Mouse (Mus musculus): ENCODE results near the gene Patj.

The Patj gene

DNA sequence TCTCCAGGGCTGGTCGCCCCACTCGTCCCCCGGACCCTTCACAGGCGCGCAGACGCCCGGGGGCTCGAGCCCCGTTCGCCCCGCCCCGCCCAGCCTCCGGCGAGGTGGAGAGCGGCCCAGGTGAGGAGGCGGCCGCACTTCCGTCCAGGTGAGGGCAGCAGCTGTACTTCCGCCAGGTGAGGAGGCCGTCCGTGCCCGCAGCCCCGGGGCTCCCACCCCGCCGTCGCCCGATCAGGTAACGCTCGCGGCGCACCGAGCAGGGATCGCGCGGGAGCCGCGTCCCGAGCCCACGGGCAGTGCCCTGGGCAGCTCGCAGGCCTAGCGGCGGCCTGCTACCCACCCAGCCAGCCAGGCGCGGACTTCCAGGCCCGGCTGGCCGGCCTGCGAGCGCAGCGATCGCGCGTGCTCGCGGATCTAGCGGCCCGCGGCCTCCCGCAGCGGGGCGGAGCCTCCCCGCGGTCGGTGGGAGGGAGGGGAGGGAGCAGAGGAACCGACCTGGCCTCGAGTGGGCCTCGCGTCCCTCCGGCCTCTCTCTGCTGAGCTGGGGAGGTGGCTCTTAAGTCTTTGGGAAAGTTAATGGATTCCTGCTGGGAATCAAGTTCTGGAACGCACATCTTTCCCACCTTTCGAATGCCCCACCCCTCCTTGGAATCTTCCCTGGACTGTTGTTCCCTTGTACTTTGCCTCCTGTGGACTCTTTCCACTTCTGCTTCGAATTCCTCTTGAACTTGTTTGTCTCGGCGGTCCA, at the start of gene Patj:
Patj (plus strand) TSS at position 96 of the 748 bp plus-strand sequence.
- Histone ChIP-seq H3K9me3 (ENCODE audit: low read length) (no peaks in the 10 kb centered on the region), H3K27me3 (ENCODE audit: insufficient read depth, low read length) (0 out of 2 replicates have a peak, but pooled peaks cover 2% of the 10 kb centered on the region), H3K4me3 (replicated peaks; ENCODE audit: low read length) (peak within 1 kb of the TSS; percentile 85), H3K4me1 (replicated peaks; ENCODE audit: low read depth, low read length) (peaks cover 21% of the 10 kb centered on the region), H3K36me3 (ENCODE audit: insufficient read depth, low read length) (no peaks in the 10 kb centered on the region)
- no peak for TF ChIP-seq CTCF (conservative IDR thresholded peaks at IDR 0.05; ENCODE audit: low read length)
- TF ChIP-seq POU5F1 (IDR thresholded peaks at IDR 0.05; ENCODE audit: borderline replicate concordance, low read length) = no peak
- no peak for TF ChIP-seq NANOG (IDR thresholded peaks at IDR 0.05; ENCODE audit: borderline replicate concordance, low read length)

GRCm38 (mm10) chr4:98348580-98348979, 47.0 kb upstream of the Patj start:
- Histone ChIP-seq H3K9me3 (ENCODE audit: low read length) (peaks cover 3% of the 10 kb centered on the region), H3K36me3 (ENCODE audit: insufficient read depth, low read length) (no peaks in the 10 kb centered on the region), H3K27me3 (ENCODE audit: insufficient read depth, low read length) (no peaks in the 10 kb centered on the region), H3K4me1 (replicated peaks; ENCODE audit: low read depth, low read length) (no peaks in the 10 kb centered on the region), H3K4me3 (replicated peaks; ENCODE audit: low read length) (no peak overlapping the region)
- TF ChIP-seq POU5F1 (IDR thresholded peaks at IDR 0.05; ENCODE audit: borderline replicate concordance, low read length) = no peak
- no peak for TF ChIP-seq NANOG (IDR thresholded peaks at IDR 0.05; ENCODE audit: borderline replicate concordance, low read length)
- no peak for TF ChIP-seq CTCF (conservative IDR thresholded peaks at IDR 0.05; ENCODE audit: low read length)

DNA sequence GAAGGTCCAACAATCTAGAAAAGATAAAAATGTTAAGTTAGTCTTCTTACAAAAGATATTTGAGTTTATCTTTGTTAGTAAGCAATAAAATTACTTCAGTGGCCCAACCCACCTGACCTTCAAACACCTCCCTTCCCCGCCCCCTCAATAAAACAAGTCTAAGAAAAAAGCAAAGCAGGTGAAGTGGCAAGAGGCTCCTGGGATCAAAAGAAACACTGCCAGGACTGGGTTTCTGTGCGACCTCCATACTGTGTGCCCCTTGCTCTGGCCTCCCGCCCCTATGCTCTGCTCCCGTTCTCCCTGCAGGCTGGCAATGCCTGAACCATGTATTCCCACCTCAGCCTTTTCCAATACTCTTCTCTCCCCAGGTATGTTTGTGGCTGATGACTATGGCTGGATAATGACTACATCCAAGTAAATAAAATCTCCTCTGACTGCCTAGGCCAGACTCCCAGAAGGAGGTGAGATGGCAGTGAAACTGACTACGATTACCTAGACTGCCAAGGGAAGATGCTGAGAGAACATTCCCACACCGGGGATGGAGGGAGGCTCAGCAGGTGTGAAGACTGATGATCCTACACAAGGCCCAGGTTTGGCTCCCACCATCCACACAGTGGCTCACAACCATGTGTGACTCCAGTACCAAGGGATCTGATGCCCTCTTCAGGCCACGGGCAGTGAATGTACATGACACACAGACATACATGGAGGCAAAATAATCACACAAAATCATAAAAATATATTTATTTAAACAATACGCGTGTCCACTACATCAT, 37.4 kb upstream of the Patj start:
- Histone ChIP-seq H3K36me3 (ENCODE audit: insufficient read depth, low read length) (peaks cover 17% of the 10 kb centered on the region), H3K27me3 (ENCODE audit: insufficient read depth, low read length) (no peaks in the 10 kb centered on the region), H3K4me3 (replicated peaks; ENCODE audit: low read length) (no peak overlapping the region), H3K9me3 (ENCODE audit: low read length) (no peaks in the 10 kb centered on the region), H3K4me1 (replicated peaks; ENCODE audit: low read depth, low read length) (no peaks in the 10 kb centered on the region)
- TF ChIP-seq NANOG (IDR thresholded peaks at IDR 0.05; ENCODE audit: borderline replicate concordance, low read length) (no peak), POU5F1 (IDR thresholded peaks at IDR 0.05; ENCODE audit: borderline replicate concordance, low read length) (no peak), CTCF (conservative IDR thresholded peaks at IDR 0.05; ENCODE audit: low read length) (no peak)

GRCm38 (mm10) chr4:98375401-98375800, 20.2 kb upstream of the Patj start:
- H3K36me3 ChIP-seq (ENCODE audit: insufficient read depth, low read length) = no peaks in the 10 kb centered on the region
- TF ChIP-seq NANOG (IDR thresholded peaks at IDR 0.05; ENCODE audit: borderline replicate concordance, low read length) (no peak), POU5F1 (IDR thresholded peaks at IDR 0.05; ENCODE audit: borderline replicate concordance, low read length) (no peak), CTCF (conservative IDR thresholded peaks at IDR 0.05; ENCODE audit: low read length) (0 out of 2 replicates have a peak, but pooled peaks have one; percentile 8)
- no peak overlapping the region for H3K4me3 ChIP-seq (replicated peaks; ENCODE audit: low read length)
- 0 out of 2 replicates have a peak, but pooled peaks cover 4% of the 10 kb centered on the region for H3K4me1 ChIP-seq (replicated peaks; ENCODE audit: low read depth, low read length)
- H3K27me3 ChIP-seq (ENCODE audit: insufficient read depth, low read length) = no peaks in the 10 kb centered on the region
- H3K9me3 ChIP-seq (ENCODE audit: low read length) = no peaks in the 10 kb centered on the region

DNA sequence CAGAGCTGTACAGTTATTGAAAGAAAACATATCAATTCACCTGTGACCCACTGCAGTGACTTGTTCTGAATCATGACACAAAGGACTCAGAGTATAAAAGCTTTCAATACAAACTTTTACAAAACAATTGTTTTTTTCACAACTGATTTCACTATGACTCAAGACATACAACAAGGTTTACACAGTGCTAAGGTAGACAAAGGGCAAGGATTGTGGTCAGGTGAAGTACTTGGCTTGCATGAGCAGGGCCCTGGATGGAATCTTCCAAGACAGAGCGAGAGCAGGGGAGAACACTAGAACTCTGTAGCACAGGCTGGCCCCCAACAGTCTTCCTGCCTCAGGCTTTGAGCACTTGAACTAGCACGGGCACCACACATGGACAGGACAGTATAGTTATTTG, 18.6 kb upstream of the Patj start:
- H3K4me1 ChIP-seq (replicated peaks; ENCODE audit: low read depth, low read length) = 0 out of 2 replicates have a peak, but pooled peaks cover 4% of the 10 kb centered on the region
- no peak overlapping the region for H3K4me3 ChIP-seq (replicated peaks; ENCODE audit: low read length)
- no peak for TF ChIP-seq CTCF (conservative IDR thresholded peaks at IDR 0.05; ENCODE audit: low read length)
- no peak for TF ChIP-seq POU5F1 (IDR thresholded peaks at IDR 0.05; ENCODE audit: borderline replicate concordance, low read length)
- TF ChIP-seq NANOG (IDR thresholded peaks at IDR 0.05; ENCODE audit: borderline replicate concordance, low read length) = no peak
- no peaks in the 10 kb centered on the region for H3K9me3 ChIP-seq (ENCODE audit: low read length)
- no peaks in the 10 kb centered on the region for H3K36me3 ChIP-seq (ENCODE audit: insufficient read depth, low read length)
- no peaks in the 10 kb centered on the region for H3K27me3 ChIP-seq (ENCODE audit: insufficient read depth, low read length)

DNA sequence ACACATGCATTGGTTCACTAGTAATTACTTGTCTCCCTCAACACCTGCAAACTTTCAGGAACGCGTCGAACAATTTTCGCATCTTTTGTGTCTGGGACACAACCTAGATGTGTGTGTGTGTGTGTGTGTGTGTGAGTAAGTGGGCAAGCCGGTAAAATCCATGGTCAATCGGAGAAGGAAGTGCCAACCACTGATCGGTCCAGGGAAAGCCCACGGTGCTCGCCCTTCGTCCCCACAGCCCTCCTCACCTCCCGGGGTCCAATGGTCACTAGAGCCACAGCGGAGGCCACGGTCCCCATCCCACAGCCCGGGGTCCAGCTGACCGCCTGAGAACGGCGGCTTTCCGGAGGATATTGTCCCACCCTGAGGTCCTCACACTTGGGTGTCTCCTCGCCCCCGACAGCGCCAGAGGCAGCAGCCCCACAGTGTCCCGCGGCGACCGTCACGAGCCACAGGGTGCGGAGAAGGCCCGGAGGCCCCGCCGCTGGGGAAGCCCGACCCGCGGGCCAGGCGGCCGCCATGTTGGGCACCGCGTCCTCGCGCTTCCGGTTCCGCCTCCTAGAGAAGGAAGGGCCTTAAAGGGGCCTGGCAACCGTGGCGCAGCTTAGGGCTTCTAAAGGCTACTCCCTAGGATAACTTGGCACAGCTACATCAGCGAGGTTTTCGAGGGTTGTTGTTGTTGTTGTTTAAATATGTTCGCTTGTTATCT, 12.7 kb upstream of the Patj start, which contains the start of gene Tm2d1:
Tm2d1 (minus strand) TSS at position 591 of the 709 bp plus-strand sequence.
- no peaks in the 10 kb centered on the region; the same call in 1 of the 2 replicates for H3K27me3 ChIP-seq (ENCODE audit: insufficient read depth, low read length)
- no peaks in the 10 kb centered on the region for H3K4me1 ChIP-seq (replicated peaks; ENCODE audit: low read depth, low read length)
- no peak for TF ChIP-seq POU5F1 (IDR thresholded peaks at IDR 0.05; ENCODE audit: borderline replicate concordance, low read length)
- no peak for TF ChIP-seq NANOG (IDR thresholded peaks at IDR 0.05; ENCODE audit: borderline replicate concordance, low read length)
- TF ChIP-seq CTCF (conservative IDR thresholded peaks at IDR 0.05; ENCODE audit: low read length) = no peak
- no peaks in the 10 kb centered on the region for H3K9me3 ChIP-seq (ENCODE audit: low read length)
- peak within 1 kb of the TSS; percentile 86 for H3K4me3 ChIP-seq (replicated peaks; ENCODE audit: low read length)
- no peaks in the 10 kb centered on the region for H3K36me3 ChIP-seq (ENCODE audit: insufficient read depth, low read length)

- H3K27me3 ChIP-seq (ENCODE audit: insufficient read depth, low read length) = no peaks in the 10 kb centered on the region; the same call in 1 of the 2 replicates
- no peaks in the 10 kb centered on the region for H3K4me1 ChIP-seq (replicated peaks; ENCODE audit: low read depth, low read length)
Observed at GRCm38 (mm10) chr4:98385036-98385435, 10.5 kb upstream of the Patj start.

DNA sequence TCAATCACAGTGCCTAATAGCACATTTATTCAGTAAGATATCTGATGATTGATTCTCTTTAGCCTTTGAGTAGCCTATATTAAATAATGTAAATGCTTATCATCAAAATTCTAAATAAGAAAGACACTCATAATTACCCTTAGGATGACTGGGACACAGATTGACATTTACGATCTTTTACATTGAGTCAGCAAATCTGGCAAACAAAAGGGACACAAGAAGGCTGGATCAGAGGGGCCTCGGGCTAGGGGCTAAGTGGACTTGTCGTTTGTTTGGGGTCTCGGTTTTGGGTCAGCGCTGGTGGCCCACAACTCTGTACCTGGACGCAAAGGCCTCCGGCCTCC, 267 bp upstream of the Patj start:
- Histone ChIP-seq H3K4me3 (replicated peaks; ENCODE audit: low read length) (peak overlapping the region; percentile 85), H3K9me3 (ENCODE audit: low read length) (no peaks in the 10 kb centered on the region), H3K36me3 (ENCODE audit: insufficient read depth, low read length) (no peaks in the 10 kb centered on the region), H3K27me3 (ENCODE audit: insufficient read depth, low read length) (0 out of 2 replicates have a peak, but pooled peaks cover 2% of the 10 kb centered on the region), H3K4me1 (replicated peaks; ENCODE audit: low read depth, low read length) (peaks cover 21% of the 10 kb centered on the region)
- TF ChIP-seq NANOG (IDR thresholded peaks at IDR 0.05; ENCODE audit: borderline replicate concordance, low read length) = no peak
- TF ChIP-seq POU5F1 (IDR thresholded peaks at IDR 0.05; ENCODE audit: borderline replicate concordance, low read length) = no peak
- TF ChIP-seq CTCF (conservative IDR thresholded peaks at IDR 0.05; ENCODE audit: low read length) = no peak

More at GRCm38 (mm10) chr4:98385036-98385435, 10.5 kb upstream of the Patj start:
- no peak overlapping the region for H3K4me3 ChIP-seq (replicated peaks; ENCODE audit: low read length)
- H3K9me3 ChIP-seq (ENCODE audit: low read length) = no peaks in the 10 kb centered on the region
- TF ChIP-seq CTCF (conservative IDR thresholded peaks at IDR 0.05; ENCODE audit: low read length) (no peak), POU5F1 (IDR thresholded peaks at IDR 0.05; ENCODE audit: borderline replicate concordance, low read length) (no peak), NANOG (IDR thresholded peaks at IDR 0.05; ENCODE audit: borderline replicate concordance, low read length) (no peak)
- H3K36me3 ChIP-seq (ENCODE audit: insufficient read depth, low read length) = no peaks in the 10 kb centered on the region

Data from E14TG2a.4 (cell line).